14 mouse cellular contexts compared by ENCODE assay signal in genomic region chr15:12136371-12136770, GRCm38 (mm10). TPM values are rescaled to one million over a fixed set of nuclear protein-coding genes. Genes with fewer than 3 reads are reported as not detected.
DNase-seq lines count a peak whose midpoint lies in the region; ATAC-seq lines count a peak whose summit lies in the region.
"Had no signal": no experiment of that assay in that cellular context is flagged by ENCODE, and none has a peak within 500 bp of the region (broad histone marks: within the 10 kb centered on the region; RNA-seq: fewer than 3 reads in every experiment).

No protein-coding gene starts in this region.

- H3K4me3 ChIP-seq in hindbrain, embryonic 15.5 days, result no peak overlapping the region
- H3K4me3 ChIP-seq in hindbrain, embryonic 12.5 days, result no peak overlapping the region
- H3K4me3 ChIP-seq: heart, embryonic 13.5 days; limb, embryonic 15.5 days had no signal

- no peaks in the 10 kb centered on the region for H3K27me3 ChIP-seq in hindbrain, embryonic 15.5 days
- no peaks in the 10 kb centered on the region for H3K27me3 ChIP-seq in hindbrain, embryonic 12.5 days
- H3K27me3 ChIP-seq: heart, embryonic 13.5 days; limb, embryonic 15.5 days had no signal

- H3K27ac ChIP-seq in hindbrain, embryonic 15.5 days (replicated peaks), result no peak overlapping the region
- no peak overlapping the region for H3K27ac ChIP-seq in hindbrain, embryonic 12.5 days
- H3K27ac ChIP-seq: heart, embryonic 13.5 days; hindbrain, embryonic 14.5 days; kidney, postnatal 0 days; limb, embryonic 15.5 days had no signal

- WGBS in hindbrain, embryonic 15.5 days, result 86% methylated on average over 6 of the region's 6 CpGs
- 88% methylated on average over 6 of the region's 6 CpGs for WGBS in hindbrain, embryonic 12.5 days

- H3K36me3 ChIP-seq in hindbrain, embryonic 15.5 days, result peaks cover 17% of the 10 kb centered on the region
- H3K36me3 ChIP-seq in hindbrain, embryonic 12.5 days, result peaks cover 21% of the 10 kb centered on the region

- no peaks in the 10 kb centered on the region for H3K9me3 ChIP-seq in hindbrain, embryonic 15.5 days
- H3K9me3 ChIP-seq in hindbrain, embryonic 12.5 days (replicated peaks), result no peaks in the 10 kb centered on the region
- H3K9me3 ChIP-seq: heart, embryonic 13.5 days; limb, embryonic 15.5 days had no signal

- H3K4me1 ChIP-seq in hindbrain, embryonic 15.5 days (replicated peaks), result no peaks in the 10 kb centered on the region
- no peaks in the 10 kb centered on the region for H3K4me1 ChIP-seq in hindbrain, embryonic 12.5 days

- ATAC-seq in hindbrain, embryonic 15.5 days (ENCODE audit: low FRiP score, low read depth), result peak; percentile 27; the same call in 1 of the 2 replicates
- ATAC-seq in hindbrain, embryonic 12.5 days (ENCODE audit: low FRiP score), result no peak
- 0 out of 2 replicates have a peak, but pooled peaks have one; percentile 12 for ATAC-seq in granulocyte monocyte progenitor cell, adult 5-6 weeks (replicated peaks; ENCODE audit: poor library complexity, severe bottlenecking)
- no peak for ATAC-seq in erythroid progenitor cell, adult 5-6 weeks (replicated peaks; ENCODE audit: low FRiP score, poor library complexity, severe bottlenecking)
- ATAC-seq: forebrain, embryonic 16.5 days; lung, postnatal 0 days had no signal

- no peak overlapping the region for H3K9ac ChIP-seq in hindbrain, embryonic 15.5 days
- no peak overlapping the region for H3K9ac ChIP-seq in hindbrain, embryonic 12.5 days
- H3K9ac ChIP-seq: heart, embryonic 13.5 days; hindbrain, embryonic 14.5 days; limb, embryonic 15.5 days had no signal

- intact Hi-C loops in heart, postnatal 14 days (cut with DNase I), result no loop called here

- H3K4me2 ChIP-seq in hindbrain, embryonic 15.5 days, result no peak overlapping the region
- no peak overlapping the region for H3K4me2 ChIP-seq in hindbrain, embryonic 12.5 days (replicated peaks)
- H3K4me2 ChIP-seq: heart, embryonic 13.5 days; hindbrain, embryonic 14.5 days; limb, embryonic 15.5 days had no signal

- DNase-seq in thymus, postnatal 4 days, result peak; percentile 14
- DNase-seq in thymus, postnatal 10 days (ENCODE audit: low spot score in 2 of 2), result no peak
- DNase-seq in heart, postnatal 14 days, result no peak
- DNase-seq: cerebellum, adult 18-20 months had no signal

RNA-seq across cellular contexts. Expression of gene Zfr, which starts 18.7 kb away (rescaled TPM):
- 153 and 165 TPM in 2 replicates for polyA plus RNA-seq in hindbrain, embryonic 15.5 days (2015; fragmentation: Nextera tagmentation; extraction: Ambion mirVana)
- polyA plus RNA-seq in hindbrain, embryonic 12.5 days (2016; fragmentation: Nextera tagmentation; extraction: Ambion mirVana), result 127 and 132 TPM in 2 replicates
- 76.0 and 125 TPM in 2 replicates for total RNA-seq in granulocyte monocyte progenitor cell, adult 5-6 weeks (2014; fragmentation: Nextera tagmentation)
- total RNA-seq in granulocyte monocyte progenitor cell, adult 5-6 weeks (2017), result 52.6 and 85.7 TPM in 2 replicates
- 10 to 100 TPM; 83.0 to 89.6 TPM for total RNA-seq in heart, postnatal 14 days (2021)
- total RNA-seq in erythroid progenitor cell, adult 5-6 weeks (2015; ENCODE audit: low replicate concordance), result 73.9 and 80.1 TPM in 2 replicates
- total RNA-seq in erythroid progenitor cell, adult 5-6 weeks (2017; ENCODE audit: low replicate concordance), result 45.5 and 53.8 TPM in 2 replicates

Comparison
In these comparisons a context has a peak if more than half of its experiments do, and no peak if none do; other contexts are left out.
1. ATAC-seq: peak in hindbrain, embryonic 15.5 days (single experiment) and granulocyte monocyte progenitor cell, adult 5-6 weeks (single experiment); none in hindbrain, embryonic 12.5 days (single experiment) and erythroid progenitor cell, adult 5-6 weeks (single experiment).